In the genomic region with DNA sequence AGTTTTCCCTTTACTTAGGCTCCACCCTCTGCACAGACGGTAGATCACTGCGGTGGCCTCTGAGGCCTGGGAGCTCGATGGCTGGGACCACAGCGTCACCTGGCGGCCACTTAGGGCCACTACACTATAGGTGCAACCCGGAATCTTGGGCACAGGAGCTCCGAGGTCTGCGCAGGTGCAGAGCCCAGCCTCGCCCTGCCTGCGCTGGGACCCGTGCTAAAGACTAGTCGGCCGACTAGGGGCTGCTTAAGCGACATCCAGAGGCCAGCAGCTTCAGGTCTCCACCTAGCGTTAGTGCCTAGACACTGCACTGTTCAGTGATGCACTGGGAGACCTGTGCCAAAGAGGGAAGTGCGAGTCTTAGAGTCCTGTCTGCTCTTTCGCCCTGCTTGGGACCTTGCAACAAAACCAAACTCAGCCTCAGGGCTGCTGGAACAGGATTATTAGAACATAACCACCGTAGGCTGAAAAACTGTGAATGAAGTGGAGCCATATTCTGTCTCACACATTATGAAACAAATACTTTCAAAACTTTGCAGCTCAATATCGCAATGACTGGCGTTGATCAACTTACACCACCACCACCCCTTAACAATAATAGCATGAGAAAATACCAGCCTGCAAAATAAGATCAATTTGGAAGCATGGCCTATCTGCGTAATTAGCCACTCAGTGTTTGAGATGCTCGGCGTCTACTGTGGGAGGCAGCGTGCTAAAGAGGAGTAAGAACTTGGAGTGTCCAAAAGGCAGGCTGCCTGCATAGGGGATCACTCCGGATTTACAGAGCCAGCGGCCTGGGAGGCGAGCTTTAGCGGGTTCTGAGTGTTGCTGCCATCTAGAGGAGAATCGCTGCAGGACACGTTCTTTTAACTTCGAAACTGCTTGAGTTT, we compare ENCODE assay signal across 8 mouse cellular contexts. TPM values are rescaled to one million over a fixed set of nuclear protein-coding genes. Genes with fewer than 3 reads are reported as not detected.
A peak's percentile ranks its signal among the peaks of the same experiment; 100 is the strongest.
DNase-seq lines count a peak whose midpoint lies in the region; ATAC-seq and TF ChIP-seq lines count a peak whose summit lies in the region.

No protein-coding gene starts in this region.

- H3K4me3 ChIP-seq in embryonic facial prominence, embryonic 15.5 days (replicated peaks): peak overlapping the region; percentile 29
- 0 out of 2 replicates have a peak overlapping the region, but pooled peaks have one; percentile 13 for H3K4me3 ChIP-seq in limb, embryonic 14.5 days (replicated peaks; ENCODE audit: low read length)
- no peak overlapping the region for H3K4me3 ChIP-seq in midbrain, embryonic 16.5 days (ENCODE audit: low read depth, low read length)

- H3K9me3 ChIP-seq in embryonic facial prominence, embryonic 15.5 days (replicated peaks): no peaks in the 10 kb centered on the region
- H3K9me3 ChIP-seq in limb, embryonic 14.5 days (ENCODE audit: control insufficient read depth, low read length): no peaks in the 10 kb centered on the region
- no peaks in the 10 kb centered on the region for H3K9me3 ChIP-seq in midbrain, embryonic 16.5 days (replicated peaks; ENCODE audit: control insufficient read depth, low read length, poor library complexity, severe bottlenecking)

- peak overlapping the region; percentile 82 for H3K27ac ChIP-seq in embryonic facial prominence, embryonic 15.5 days (replicated peaks)
- peak overlapping the region; percentile 48; the same call in 1 of the 2 replicates for H3K27ac ChIP-seq in limb, embryonic 14.5 days (replicated peaks; ENCODE audit: low read depth, low read length)
- peak overlapping the region; percentile 38; the same call in 1 of the 2 replicates for H3K27ac ChIP-seq in midbrain, embryonic 16.5 days (ENCODE audit: low read length)

- H3K36me3 ChIP-seq in embryonic facial prominence, embryonic 15.5 days: no peaks in the 10 kb centered on the region
- no peaks in the 10 kb centered on the region for H3K36me3 ChIP-seq in limb, embryonic 14.5 days (ENCODE audit: control insufficient read depth, insufficient read depth, low read length)
- no peaks in the 10 kb centered on the region for H3K36me3 ChIP-seq in midbrain, embryonic 16.5 days (ENCODE audit: control insufficient read depth, insufficient read depth, low read length)

- ATAC-seq in embryonic facial prominence, embryonic 15.5 days (ENCODE audit: insufficient number of reproducible peaks, low FRiP score, low TSS enrichment, low read depth): peak; percentile 92
- peak; percentile 92 for ATAC-seq in limb, embryonic 14.5 days (ENCODE audit: low FRiP score, low read depth)
- ATAC-seq in midbrain, embryonic 16.5 days: peak; percentile 95

- peak; percentile 91 for DNase-seq in 3134 (ENCODE audit: extremely low read depth, insufficient read length, low spot score)
- peak; percentile 53 to 64 for DNase-seq in adrenal gland, postnatal 4 days (ENCODE audit: low spot score in 2 of 2)
- peak; percentile 86 for DNase-seq in heart, adult 8-10 months (ENCODE audit: low spot score)
- peak; percentile 89 for DNase-seq in kidney, adult 9 months
- DNase-seq in limb, embryonic 14.5 days (ENCODE audit: low spot score): peak; percentile 89
- peak; percentile 89 to 93 for DNase-seq in spleen, postnatal 10 days (ENCODE audit: low spot score in 2 of 2)

- peaks cover 11% of the 10 kb centered on the region for H3K4me1 ChIP-seq in embryonic facial prominence, embryonic 15.5 days
- H3K4me1 ChIP-seq in limb, embryonic 14.5 days (ENCODE audit: control insufficient read depth, insufficient read depth, low read length): peaks cover 7% of the 10 kb centered on the region
- H3K4me1 ChIP-seq in midbrain, embryonic 16.5 days (ENCODE audit: control insufficient read depth, insufficient read depth, low read length): no peaks in the 10 kb centered on the region; the same call in 1 of the 2 replicates

- no peaks in the 10 kb centered on the region for H3K27me3 ChIP-seq in embryonic facial prominence, embryonic 15.5 days
- H3K27me3 ChIP-seq in limb, embryonic 14.5 days (ENCODE audit: control insufficient read depth, insufficient read depth, low read length): no peaks in the 10 kb centered on the region
- H3K27me3 ChIP-seq in midbrain, embryonic 16.5 days (ENCODE audit: control insufficient read depth, insufficient read depth, low read depth, low read length): no peaks in the 10 kb centered on the region

- no peak for TF ChIP-seq POLR2A in limb, embryonic 14.5 days (IDR thresholded peaks at IDR 0.05; ENCODE audit: borderline replicate concordance, extremely low read depth, insufficient read depth, insufficient read length)

- WGBS in embryonic facial prominence, embryonic 15.5 days: 15% methylated on average over 31 of the region's 31 CpGs
- WGBS in limb, embryonic 14.5 days: 18% methylated on average over 31 of the region's 31 CpGs
- 15% methylated on average over 31 of the region's 31 CpGs for WGBS in midbrain, embryonic 16.5 days

- 0 out of 2 replicates have a peak overlapping the region, but pooled peaks have one; percentile 4 for H3K9ac ChIP-seq in embryonic facial prominence, embryonic 15.5 days
- H3K9ac ChIP-seq in limb, embryonic 14.5 days (ENCODE audit: low read depth, low read length, severe bottlenecking): no peak overlapping the region; the same call in 1 of the 2 replicates
- no peak overlapping the region for H3K9ac ChIP-seq in midbrain, embryonic 16.5 days (ENCODE audit: low read depth, low read length)

- H3K4me2 ChIP-seq in embryonic facial prominence, embryonic 15.5 days (replicated peaks): peak overlapping the region; percentile 54
- peak overlapping the region; percentile 45 for H3K4me2 ChIP-seq in limb, embryonic 14.5 days (replicated peaks; ENCODE audit: low read depth, low read length, severe bottlenecking)
- H3K4me2 ChIP-seq in midbrain, embryonic 16.5 days (ENCODE audit: low read length): peak overlapping the region; percentile 54

RNA-seq across cellular contexts. Expression of gene Mki67, which starts 19.8 kb away (rescaled TPM):
- 10 to 100 TPM; 68.1 to 95.6 TPM for total RNA-seq in adrenal gland, postnatal 4 days (2021)
- 29.2 and 35.5 TPM in 2 replicates for polyA plus RNA-seq in embryonic facial prominence, embryonic 15.5 days (2015; fragmentation: Nextera tagmentation; extraction: Ambion mirVana)
- total RNA-seq in heart, adult 8-10 months (2022): 1 to 10 TPM in 1 of 4 experiments, under 1 TPM in 3; 0.41 to 2.4 (median 0.83) TPM
- 21.9 and 43.1 TPM in 2 replicates for polyA plus RNA-seq in limb, embryonic 14.5 days (2012; rRNA removed)
- polyA plus RNA-seq in limb, embryonic 14.5 days (2014; fragmentation: Nextera tagmentation; extraction: Ambion mirVana): 47.7 and 53.5 TPM in 2 replicates
- polyA plus RNA-seq in midbrain, embryonic 16.5 days (2015; fragmentation: Nextera tagmentation; extraction: Ambion mirVana): 3.3 and 5.1 TPM in 2 replicates
